Comparison of ENCODE assay signal across 11 mouse cellular contexts in the genomic region with DNA sequence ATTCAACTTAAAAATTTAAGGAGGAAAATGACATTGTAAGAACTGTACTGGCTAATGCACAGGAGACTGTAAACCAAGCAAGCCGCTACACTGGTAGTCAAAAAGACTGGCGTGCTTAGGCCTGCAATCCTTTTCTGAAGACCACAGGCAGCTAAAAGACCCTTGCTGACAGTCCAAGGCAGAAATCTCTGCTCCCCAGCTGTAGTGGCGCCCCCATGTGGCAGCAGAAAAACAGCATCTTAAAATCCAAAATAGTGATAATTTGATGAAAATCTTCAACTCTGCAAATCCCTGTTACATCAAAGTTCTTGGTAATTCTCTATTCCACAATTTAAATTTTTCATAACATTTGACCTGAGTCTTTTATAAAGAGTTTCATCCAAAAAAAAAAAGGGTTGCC. TPM values are rescaled to one million over a fixed set of nuclear protein-coding genes. Genes with fewer than 3 reads are reported as not detected.
DNase-seq lines count a peak whose midpoint lies in the region; ATAC-seq and TF ChIP-seq lines count a peak whose summit lies in the region.
"Had no signal": no experiment of that assay in that cellular context is flagged by ENCODE, and none has a peak within 500 bp of the region (broad histone marks: within the 10 kb centered on the region; RNA-seq: fewer than 3 reads in every experiment).

No protein-coding gene starts in this region.

- H3K4me1 ChIP-seq in liver, postnatal 0 days (ENCODE audit: insufficient read depth), result no peaks in the 10 kb centered on the region
- H3K4me1 ChIP-seq in liver, embryonic 11.5 days (replicated peaks; ENCODE audit: control insufficient read depth, insufficient read depth, low read length), result no peaks in the 10 kb centered on the region
- H3K4me1 ChIP-seq in hindbrain, postnatal 0 days (ENCODE audit: insufficient read depth, low read length), result no peaks in the 10 kb centered on the region

- no peak for TF ChIP-seq POLR2A in brain, embryonic 14.5 days (IDR thresholded peaks at IDR 0.05; ENCODE audit: borderline replicate concordance, extremely low read depth, insufficient read depth, insufficient read length, poor library complexity, severe bottlenecking)

- no peak for TF ChIP-seq EP300 in liver, postnatal 0 days (IDR thresholded peaks at IDR 0.05; ENCODE audit: low read depth)

- 34% methylated on average over 3 of the region's 3 CpGs for WGBS in liver, postnatal 0 days (ENCODE audit: insufficient replicate concordance)
- WGBS in liver, embryonic 11.5 days, result 40% methylated on average over 3 of the region's 3 CpGs
- 42% methylated on average over 3 of the region's 3 CpGs for WGBS in hindbrain, postnatal 0 days

- H3K4me3 ChIP-seq in gastrocnemius, adult 2 months, result no peak overlapping the region
- no peak overlapping the region for H3K4me3 ChIP-seq in liver, postnatal 0 days (ENCODE audit: low read depth, low read length)
- no peak overlapping the region for H3K4me3 ChIP-seq in liver, embryonic 11.5 days (ENCODE audit: low read depth, low read length)
- H3K4me3 ChIP-seq in hindbrain, postnatal 0 days (ENCODE audit: low read length), result no peak overlapping the region

- peaks cover 23% of the 10 kb centered on the region for H3K27me3 ChIP-seq in liver, postnatal 0 days (ENCODE audit: insufficient read depth, low read length)
- H3K27me3 ChIP-seq in liver, embryonic 11.5 days (replicated peaks; ENCODE audit: control insufficient read depth, insufficient read depth, low read length), result peaks cover 30% of the 10 kb centered on the region
- H3K27me3 ChIP-seq in hindbrain, postnatal 0 days (ENCODE audit: insufficient read depth, low read length), result no peaks in the 10 kb centered on the region

- H3K27ac ChIP-seq in gastrocnemius, adult 2 months, result no peak overlapping the region
- no peak overlapping the region for H3K27ac ChIP-seq in liver, postnatal 0 days (ENCODE audit: low read depth)
- no peak overlapping the region for H3K27ac ChIP-seq in liver, embryonic 11.5 days (ENCODE audit: low read depth, low read length)
- H3K27ac ChIP-seq in hindbrain, postnatal 0 days, result no peak overlapping the region

- H3K9me3 ChIP-seq in liver, postnatal 0 days (ENCODE audit: low read length), result no peaks in the 10 kb centered on the region
- H3K9me3 ChIP-seq in liver, embryonic 11.5 days (ENCODE audit: control insufficient read depth, low read length), result no peaks in the 10 kb centered on the region
- H3K9me3 ChIP-seq in hindbrain, postnatal 0 days (ENCODE audit: low read length), result no peaks in the 10 kb centered on the region

- DNase-seq in gastrocnemius, adult 2 months, result no peak
- no peak for DNase-seq in gastrocnemius, postnatal 25 days
- DNase-seq in liver, postnatal 0 days, result no peak
- DNase-seq in liver, embryonic 11.5 days (ENCODE audit: low spot score), result no peak
- DNase-seq in brain, embryonic 14.5 days (ENCODE audit: low read depth), result peak; percentile 54
- peak; percentile 68 for DNase-seq in hindbrain, postnatal 0 days (ENCODE audit: low spot score)
- no peak for DNase-seq in T-cell, adult 2 months (ENCODE audit: low spot score)
- DNase-seq in gastrocnemius, postnatal 36 days, result no peak
- DNase-seq: gastrocnemius, postnatal 14 days; kidney, postnatal 36 days; lung, postnatal 4 days had no signal

- peak; percentile 47 for TF ChIP-seq CTCF in gastrocnemius, adult 2 months (IDR thresholded peaks at IDR 0.05)
- TF ChIP-seq CTCF in liver, postnatal 0 days (IDR thresholded peaks at IDR 0.05; ENCODE audit: low read depth), result 0 out of 2 replicates have a peak, but pooled peaks have one; percentile 13
- TF ChIP-seq CTCF in brain, embryonic 14.5 days (IDR thresholded peaks at IDR 0.05; ENCODE audit: borderline replicate concordance, extremely low read depth, insufficient read depth, insufficient read length), result peak; percentile 55; the same call in 1 of the 2 replicates
- TF ChIP-seq CTCF in hindbrain, postnatal 0 days (IDR thresholded peaks at IDR 0.05; ENCODE audit: low read depth), result peak; percentile 75

- H3K4me2 ChIP-seq in liver, postnatal 0 days (ENCODE audit: low read depth, low read length), result no peak overlapping the region
- no peak overlapping the region for H3K4me2 ChIP-seq in liver, embryonic 11.5 days
- no peak overlapping the region for H3K4me2 ChIP-seq in hindbrain, postnatal 0 days (ENCODE audit: low read depth, low read length)

- ATAC-seq in liver, postnatal 0 days, result no peak
- no peak for ATAC-seq in liver, embryonic 11.5 days (replicated peaks; ENCODE audit: low FRiP score)
- ATAC-seq in hindbrain, postnatal 0 days, result no peak

- no peaks in the 10 kb centered on the region for H3K36me3 ChIP-seq in liver, postnatal 0 days (replicated peaks; ENCODE audit: insufficient read depth, low read length)
- H3K36me3 ChIP-seq in liver, embryonic 11.5 days (ENCODE audit: control insufficient read depth, insufficient read depth, low read length), result no peaks in the 10 kb centered on the region
- no peaks in the 10 kb centered on the region for H3K36me3 ChIP-seq in hindbrain, postnatal 0 days (ENCODE audit: insufficient read depth, low read length)

- no peak overlapping the region for H3K9ac ChIP-seq in liver, postnatal 0 days (replicated peaks)
- H3K9ac ChIP-seq in liver, embryonic 11.5 days (ENCODE audit: low read depth, low read length), result no peak overlapping the region
- H3K9ac ChIP-seq in hindbrain, postnatal 0 days (replicated peaks; ENCODE audit: low read length), result no peak overlapping the region

- intact Hi-C loops in gastrocnemius, adult 2 months (cut with DNase I), result no loop called here
- intact Hi-C loops in gastrocnemius, postnatal 36 days (cut with DNase I), result no loop called here

RNA-seq across cellular contexts. Expression of gene Trhde, which starts 3.8 kb away (rescaled TPM):
- total RNA-seq in gastrocnemius, adult 2 months (2021), result under 1 TPM; 0.26 to 0.42 TPM
- total RNA-seq in gastrocnemius, postnatal 25 days (2021), result under 1 TPM; 0.28 to 0.59 TPM
- polyA plus RNA-seq in liver, postnatal 0 days (2015; fragmentation: Nextera tagmentation; extraction: Ambion mirVana), result not detected in 2 replicates
- polyA plus RNA-seq in liver, embryonic 11.5 days (2014; fragmentation: Nextera tagmentation; extraction: Ambion mirVana), result 0.03 TPM in 1 of 2 replicates, not detected in the other
- 3.4 and 6.5 TPM in 2 replicates for polyA plus RNA-seq in brain, embryonic 14.5 days (2012; rRNA removed)
- total RNA-seq in hindbrain, postnatal 0 days (2014; rRNA removed), result 23.9 and 26.5 TPM in 2 replicates
- 6.1 and 6.3 TPM in 2 replicates for polyA plus RNA-seq in hindbrain, postnatal 0 days (2015; fragmentation: Nextera tagmentation; extraction: Ambion mirVana)
- under 1 TPM; 0.26 to 0.35 TPM for total RNA-seq in gastrocnemius, postnatal 36 days (2021)

Comparison
In these comparisons a context has a peak if more than half of its experiments do, and no peak if none do; other contexts are left out.
1. DNase-seq: peak in brain, embryonic 14.5 days (single experiment) and hindbrain, postnatal 0 days (single experiment); none in gastrocnemius, adult 2 months (single experiment), gastrocnemius, postnatal 25 days (single experiment), liver, postnatal 0 days (single experiment), liver, embryonic 11.5 days (single experiment), T-cell, adult 2 months (single experiment) and gastrocnemius, postnatal 36 days (0 of 2).
2. CTCF ChIP-seq: peak in every context shown above with its lines; median percentile 75 in hindbrain, postnatal 0 days; 55 in brain, embryonic 14.5 days; 47 in gastrocnemius, adult 2 months; 13 in liver, postnatal 0 days.
3. RNA of gene Trhde, which starts 3.8 kb away (total RNA-seq): 23.9 to 26.5 TPM in hindbrain, postnatal 0 days; 0.28 to 0.59 TPM in gastrocnemius, postnatal 25 days, 0.26 to 0.42 TPM in gastrocnemius, adult 2 months and 0.26 to 0.35 TPM in gastrocnemius, postnatal 36 days; every median in the first group is over 10 times any median in the second.